Mouse (Mus musculus) thymus, postnatal 36 days (tissue): Measurements from ENCODE around the gene Pcgf5.
A peak's percentile ranks its signal among the peaks of the same experiment; 100 is the strongest.

ENCODE experiments used
- DNase-seq, 2 experiments: peaks; one replicate each; pipeline ENCODE4 v3.0.0; 2022; ENCODE audit warnings: mixed read lengths in 2 of 2

Gene Pcgf5

DNA sequence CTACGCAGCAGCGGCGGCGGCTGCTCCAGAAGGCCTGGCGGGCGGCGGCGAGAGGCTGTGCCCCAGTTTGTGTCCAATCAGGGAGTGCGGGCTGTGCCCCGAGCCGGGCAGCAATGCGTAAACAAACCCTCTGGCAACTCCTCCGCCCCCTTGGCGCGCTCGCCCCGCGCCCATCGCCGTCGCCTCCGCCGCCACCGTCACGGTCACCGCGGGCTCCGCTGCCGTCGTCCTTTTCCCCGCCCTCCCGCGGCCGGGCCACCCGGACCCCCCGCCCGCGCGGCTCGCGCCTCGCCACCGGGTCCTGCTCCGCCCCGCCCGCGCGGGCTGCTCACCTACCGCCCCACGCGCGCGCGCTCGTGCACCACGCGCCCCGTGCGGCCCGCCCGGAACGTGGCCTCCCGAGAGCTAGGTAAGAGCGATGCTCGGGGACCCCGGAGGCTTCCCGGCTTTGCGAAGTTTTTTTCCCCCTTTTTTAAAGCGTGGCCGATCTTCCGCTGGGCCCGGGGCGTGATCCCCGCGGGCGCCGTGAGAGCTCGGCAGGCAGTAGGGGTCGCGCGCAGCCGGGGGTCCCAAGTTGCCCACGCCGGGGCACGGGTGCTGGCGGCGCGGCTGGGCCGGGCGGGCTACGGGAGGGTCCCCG is at the start of gene Pcgf5:
Gene Pcgf5, plus strand, starts transcription at position 149 of the 640 bp plus-strand sequence.
- DNase-seq, result peak; percentile 77 to 81

DNA sequence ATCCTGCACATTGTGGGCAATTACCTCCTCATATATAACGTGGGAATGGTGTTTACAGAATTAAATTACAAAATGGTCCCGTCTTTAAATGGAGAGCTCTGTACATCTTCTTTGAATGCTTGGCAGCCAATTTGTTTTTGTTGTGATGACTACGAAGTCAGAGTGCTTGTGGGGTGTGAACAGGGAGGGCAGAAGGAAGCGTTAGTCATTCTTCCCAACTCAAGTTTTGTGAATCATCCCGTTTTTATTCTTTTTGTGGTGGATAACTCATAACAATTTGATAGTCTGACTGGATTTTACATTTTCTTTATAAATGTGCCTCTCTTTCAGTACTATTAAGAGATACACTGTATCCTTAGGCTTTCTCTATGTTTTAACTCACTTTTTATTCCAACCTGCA is 42.6 kb upstream of the Pcgf5 start:
- DNase-seq, result no peak

DNA sequence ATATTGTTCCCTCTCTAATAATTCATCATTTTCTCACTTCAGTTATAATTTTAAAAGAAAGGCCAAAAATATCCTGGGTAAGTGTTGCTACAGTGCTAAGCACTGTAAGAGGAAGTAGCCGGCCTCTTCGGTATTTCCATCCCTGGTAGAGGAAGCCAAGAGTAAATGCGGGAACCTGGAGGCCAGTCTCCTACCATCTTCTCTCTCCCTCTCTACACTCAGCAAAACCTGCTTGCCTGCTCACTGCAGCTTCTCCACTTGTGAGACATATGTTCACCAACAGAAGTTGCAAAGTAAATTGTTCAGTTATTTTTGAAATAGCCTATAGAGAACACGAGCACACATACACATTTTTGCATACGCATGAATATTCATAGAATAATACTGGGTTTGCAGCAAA is 34.1 kb upstream of the Pcgf5 start:
- no peak for DNase-seq

DNA sequence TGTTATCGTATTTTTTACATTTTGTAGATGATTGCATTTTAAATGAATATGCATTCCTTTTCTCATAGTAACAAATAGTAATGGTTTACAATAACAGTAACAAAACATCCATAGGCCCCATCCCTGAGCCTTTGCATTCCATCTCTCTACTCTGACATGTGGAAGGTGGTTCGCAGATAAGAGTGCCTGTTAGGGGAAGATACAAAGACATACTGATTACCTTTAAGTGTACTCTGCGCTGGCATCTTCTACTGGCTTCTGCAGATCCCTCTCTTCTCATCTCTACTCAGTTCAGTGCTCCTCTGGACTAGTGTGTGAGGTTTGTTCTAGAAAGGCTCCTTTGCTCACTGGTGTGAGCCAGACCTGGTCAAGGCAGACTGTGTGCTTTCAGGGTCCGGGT is 28.4 kb upstream of the Pcgf5 start:
- no peak for DNase-seq

DNA sequence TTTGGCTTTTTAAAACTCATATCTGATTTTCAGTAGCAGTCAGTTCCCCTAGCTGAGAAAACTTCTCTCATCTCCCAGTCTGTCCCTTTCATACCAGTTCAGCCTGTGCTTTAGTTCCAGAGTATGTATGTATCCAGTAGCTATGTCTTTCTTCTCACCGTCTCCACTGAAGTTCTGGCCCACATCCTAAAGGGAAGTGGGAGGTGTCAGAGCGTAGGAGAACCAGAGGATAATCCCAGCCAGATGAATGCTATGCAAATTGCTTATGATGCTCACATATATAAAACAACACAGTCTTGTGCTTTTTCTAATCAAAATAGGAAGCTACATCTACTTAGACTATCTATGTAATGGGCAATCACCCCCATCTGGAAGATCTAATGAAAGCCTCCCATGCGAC is 27.0 kb upstream of the Pcgf5 start:
- no peak for DNase-seq

DNA sequence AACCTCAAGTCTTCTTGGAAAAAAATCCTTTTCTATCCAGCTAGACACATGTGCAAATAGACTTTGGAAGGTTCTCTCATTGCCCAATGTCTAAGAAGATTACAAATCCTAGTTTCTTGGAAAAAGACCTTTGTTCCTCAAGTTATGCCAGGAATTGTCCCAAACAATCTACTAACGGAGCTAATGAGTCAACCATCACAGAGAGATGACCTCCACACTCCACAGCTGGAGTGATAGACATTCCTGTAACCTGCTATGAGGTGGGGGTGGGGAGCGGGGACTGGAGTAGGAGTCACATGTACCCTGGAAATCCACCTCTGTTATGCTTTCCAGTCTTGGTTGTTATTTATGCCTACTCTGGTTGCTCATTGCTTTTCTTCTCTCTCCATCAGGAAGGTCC is 24.8 kb upstream of the Pcgf5 start:
- no peak for DNase-seq

DNA sequence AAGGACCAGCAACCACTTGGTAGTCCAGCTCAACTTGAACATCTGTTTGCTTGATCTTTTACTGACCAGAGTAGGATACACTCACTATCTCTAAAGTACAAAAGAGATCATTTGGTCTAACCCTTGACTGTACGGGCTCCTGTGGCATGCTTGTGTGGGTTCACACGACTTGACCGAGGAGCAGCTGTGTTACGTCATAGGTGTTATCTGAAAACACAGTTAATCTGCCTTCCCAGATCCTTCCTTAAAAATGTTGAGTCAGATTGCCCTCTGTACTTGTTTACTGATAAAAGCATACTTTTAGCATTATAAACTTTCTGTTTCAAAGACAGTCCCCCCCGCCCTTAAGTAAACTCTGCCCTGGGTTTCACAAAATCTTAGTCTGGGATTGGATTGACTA is 19.4 kb upstream of the Pcgf5 start:
- DNase-seq, result no peak

DNA sequence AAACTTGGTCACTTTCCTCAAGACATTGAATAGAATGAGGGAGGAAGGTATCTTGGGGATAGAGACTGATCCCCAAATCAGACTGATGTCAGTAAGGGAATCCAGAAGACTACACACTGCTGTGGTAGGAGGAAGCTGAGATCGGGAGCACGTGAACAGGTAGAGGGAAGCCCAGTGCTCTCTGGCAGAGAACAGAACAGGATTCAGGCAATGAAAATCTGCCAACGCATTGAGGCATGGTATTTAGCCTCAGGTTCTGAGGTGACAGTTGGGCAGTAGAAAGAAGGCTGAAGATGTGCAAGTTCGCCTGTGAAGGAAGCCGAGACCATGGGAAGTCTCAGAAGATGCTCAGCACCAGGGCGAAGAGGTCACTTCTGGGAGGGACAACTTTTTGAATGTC is 733 bp upstream of the Pcgf5 start:
- no peak for DNase-seq

DNA sequence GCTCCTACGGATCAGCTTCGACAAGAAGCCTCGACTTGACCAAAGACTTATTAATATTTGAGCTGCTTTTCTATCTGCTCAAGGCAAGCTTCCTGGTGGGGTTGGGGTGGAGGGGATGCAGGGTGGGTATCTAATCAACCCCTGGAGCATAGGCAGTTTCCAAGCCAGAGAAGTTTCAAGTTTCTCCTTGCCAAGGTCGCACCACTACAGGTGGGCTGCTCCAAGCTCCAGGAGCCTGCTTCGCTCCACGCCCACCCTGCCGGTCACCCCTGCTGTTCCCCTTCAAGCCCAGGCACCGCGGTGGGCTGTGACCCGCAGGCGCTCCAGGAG is 313 bp upstream of the Pcgf5 start:
- DNase-seq, result no peak

DNA sequence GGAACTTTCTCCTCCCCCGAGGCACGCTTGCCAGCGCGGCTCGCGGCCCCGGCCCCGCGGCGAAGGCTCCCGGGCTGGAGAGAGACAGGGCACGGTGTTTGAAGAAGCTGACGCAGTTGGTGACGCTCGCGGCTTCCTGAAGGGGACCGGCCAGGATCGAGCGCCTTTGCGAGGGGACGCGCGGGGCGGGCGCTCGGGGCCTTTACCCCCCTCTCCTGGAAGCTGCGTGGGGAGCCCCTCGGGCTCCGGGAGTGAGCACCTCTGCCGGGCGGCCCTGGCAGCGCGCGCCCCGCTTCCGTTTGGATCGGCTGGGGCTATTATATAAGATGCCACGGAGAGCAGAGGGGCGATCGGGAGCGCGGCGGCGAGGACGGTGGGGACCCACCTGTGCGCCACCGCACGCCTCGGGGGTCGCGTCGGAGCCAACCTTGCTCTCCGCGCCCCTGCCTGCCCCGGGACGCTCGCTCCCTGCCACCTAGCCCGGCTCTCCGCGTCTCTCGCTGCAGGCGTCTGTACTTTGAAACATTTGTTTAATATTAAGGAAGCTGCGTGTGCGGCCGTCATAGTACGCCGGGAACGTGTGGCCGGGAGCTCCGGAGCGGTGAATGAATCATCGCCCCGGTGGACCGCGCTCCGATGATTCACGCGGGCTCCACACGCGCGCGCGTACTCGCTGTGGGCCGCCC is 835 bp downstream of the Pcgf5 start:
- peak; percentile 73 to 78 for DNase-seq

DNA sequence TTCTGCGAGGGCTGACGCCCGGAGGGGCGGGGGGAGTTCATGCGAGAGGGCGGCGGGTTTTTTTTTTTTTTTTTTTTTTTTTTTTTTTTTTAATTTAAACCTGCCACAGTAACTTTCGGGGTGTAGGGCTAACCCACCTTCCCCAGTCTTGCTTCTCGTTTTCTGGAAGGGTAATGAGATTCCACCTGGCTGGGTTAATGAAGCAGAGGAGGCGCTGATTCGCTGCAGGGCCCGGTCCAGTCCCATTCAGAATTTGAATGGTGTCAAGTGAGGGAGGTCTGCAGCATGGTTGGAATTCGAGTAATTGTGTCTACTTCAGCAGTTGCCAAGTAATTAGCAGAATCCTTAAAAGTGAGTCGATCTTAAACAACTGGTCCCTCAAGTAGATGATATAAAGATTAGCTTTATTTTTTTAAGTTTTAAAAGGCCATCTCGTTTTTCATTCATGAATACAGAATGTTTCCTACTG is 1.4 kb downstream of the Pcgf5 start:
- peak in 1 of 2 experiments; percentile 9 for DNase-seq

DNA sequence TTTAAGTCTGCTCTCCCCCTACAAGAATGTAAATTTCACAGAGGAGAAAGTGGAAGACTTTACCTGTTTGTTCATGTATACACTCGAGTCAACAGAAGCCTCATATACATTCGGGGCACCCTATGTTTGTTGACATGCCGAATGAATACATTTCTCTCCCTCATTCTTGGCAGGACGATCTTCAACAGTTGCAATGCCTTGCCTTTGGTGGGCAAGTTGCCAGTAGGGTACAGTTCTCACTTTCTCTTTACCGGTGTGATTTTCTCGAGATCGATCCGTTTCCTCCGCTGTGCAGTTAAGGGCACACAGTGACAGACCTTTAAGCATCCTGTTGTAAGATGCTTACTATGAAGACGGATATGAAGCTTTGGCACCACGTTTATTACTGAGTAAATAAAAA is 2.1 kb downstream of the Pcgf5 start:
- DNase-seq, result no peak

DNA sequence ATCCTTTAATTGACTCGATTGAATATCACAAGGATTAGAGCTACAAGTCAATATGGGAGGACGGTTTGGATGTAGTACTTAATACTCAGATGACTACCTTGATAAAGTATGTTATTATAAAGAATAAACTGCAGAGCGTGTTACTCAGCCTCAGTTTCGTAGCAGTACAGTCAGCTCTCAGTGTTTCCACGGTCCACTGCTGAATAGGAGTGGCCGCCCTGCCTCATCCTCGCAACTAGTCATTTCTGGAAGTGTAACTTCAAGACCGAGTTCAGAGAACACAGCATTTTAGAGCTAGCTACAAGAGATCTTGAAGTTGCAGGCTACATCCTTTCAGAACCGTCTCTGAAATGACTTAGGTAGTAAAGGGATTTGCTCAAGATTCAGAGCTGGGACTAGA is 2.8 kb downstream of the Pcgf5 start:
- no peak for DNase-seq

DNA sequence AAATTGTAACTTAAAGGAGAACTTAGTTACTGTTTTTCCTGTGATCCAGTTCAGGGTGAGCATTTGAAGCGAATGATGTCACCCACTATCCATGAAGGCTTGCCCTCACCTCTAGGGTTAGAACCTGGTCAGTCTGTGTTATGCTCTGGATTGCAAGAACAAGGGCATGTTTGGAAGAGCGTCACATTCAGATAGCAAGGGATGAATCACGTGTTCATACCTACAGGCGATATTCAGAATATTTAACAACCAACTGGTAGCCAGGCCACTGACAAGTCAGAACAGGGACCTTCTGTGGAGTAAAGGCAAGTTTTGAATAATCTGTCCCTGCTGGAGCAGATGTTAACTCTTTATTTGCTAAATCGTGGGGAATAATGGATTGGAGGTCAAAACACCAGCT is 14.4 kb downstream of the Pcgf5 start:
- DNase-seq, result no peak

DNA sequence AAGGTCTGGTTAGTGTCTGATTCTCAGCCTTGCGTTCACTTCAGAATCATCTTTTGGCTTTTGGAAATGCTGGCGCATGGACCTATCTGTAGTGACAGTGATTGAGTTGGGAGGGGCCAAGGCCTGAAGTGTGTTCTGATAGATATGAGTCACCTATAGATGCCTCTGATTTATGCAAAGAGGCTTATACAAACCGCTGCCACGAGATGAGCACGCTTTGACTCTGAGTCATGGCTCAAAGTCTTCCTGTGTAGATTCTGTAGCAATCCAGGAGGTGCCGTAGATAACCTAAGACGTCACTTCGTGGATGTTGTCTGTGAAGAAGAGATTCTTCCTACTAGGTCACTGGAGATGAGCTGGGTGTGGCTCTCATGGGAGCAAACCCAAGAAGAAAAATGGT is 16.6 kb downstream of the Pcgf5 start:
- DNase-seq, result no peak

DNA sequence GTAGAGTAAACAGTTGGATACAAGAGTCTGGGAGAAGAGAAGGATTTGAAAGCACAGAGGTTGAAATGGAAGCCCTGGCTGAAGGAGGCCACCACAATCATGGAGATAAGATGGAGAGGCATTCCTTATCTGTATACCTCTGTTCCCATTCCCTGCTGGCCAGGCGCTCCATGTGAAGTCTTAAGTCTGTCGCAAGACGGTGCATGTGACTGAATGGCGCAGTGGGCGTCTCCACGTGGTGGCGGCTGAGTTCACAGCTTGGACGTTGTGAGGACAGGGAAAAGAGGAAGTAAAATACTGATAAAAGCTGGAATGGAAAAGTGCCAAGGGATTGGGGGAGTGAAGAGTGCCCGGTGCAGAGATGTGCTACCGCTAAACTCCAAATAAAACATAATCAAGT is 23.4 kb downstream of the Pcgf5 start:
- DNase-seq, result no peak

DNA sequence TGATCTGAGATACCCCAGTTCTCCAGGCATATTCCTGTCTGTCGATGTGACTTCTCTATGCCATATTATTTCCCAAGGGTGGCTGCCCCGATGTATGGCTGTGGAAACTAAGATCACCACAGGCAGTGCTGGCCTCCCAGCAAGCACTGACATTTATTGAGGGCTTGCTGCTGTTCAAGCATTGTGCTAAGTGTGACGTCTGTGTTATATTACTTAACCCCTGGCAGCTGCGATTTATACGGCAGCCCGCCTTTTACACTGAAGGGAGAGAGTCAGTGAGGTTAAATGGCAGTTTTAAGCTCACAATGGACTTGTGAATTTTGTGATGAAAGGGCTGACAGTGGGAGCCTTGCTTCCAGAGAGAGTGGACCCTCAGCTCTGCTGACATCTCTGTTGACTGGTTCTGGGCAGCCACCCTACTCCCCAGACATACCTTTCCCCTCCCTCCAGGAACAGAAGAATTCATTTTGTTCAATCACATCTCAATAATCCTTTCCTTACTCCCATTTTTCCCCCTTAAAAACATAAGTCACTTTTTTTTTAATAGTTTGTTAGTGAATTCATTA is 25.0 kb downstream of the Pcgf5 start:
- DNase-seq, result no peak

DNA sequence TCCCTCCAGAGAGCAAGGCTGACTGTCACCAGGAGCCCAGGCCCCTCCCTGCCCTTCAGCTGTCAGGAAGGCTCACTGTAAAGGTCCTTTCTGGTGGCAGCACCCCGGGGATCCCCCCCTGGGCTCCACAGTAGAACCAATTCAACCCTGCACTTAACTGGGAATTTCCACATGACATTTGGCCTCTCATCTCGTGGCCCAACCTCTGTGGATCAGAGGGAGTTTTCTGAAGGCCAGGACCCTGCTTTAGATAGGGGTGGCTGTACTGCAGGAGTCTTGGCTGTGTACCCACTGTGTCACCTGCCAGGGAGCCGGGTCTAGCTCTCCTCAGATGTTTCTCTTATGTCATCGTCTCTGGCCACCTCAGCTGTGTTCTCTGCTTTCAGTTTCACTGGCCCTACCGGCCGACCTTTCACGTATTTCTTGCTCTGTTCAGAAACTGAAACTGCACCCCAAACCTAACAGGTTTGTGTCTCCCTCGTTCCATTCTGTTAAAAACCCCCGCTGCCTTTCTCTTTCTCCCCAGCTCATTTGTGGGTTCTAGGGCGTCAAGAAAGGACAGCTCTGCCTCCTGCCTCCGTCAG is 27.2 kb downstream of the Pcgf5 start:
- DNase-seq, result peak; percentile 37 to 39

DNA sequence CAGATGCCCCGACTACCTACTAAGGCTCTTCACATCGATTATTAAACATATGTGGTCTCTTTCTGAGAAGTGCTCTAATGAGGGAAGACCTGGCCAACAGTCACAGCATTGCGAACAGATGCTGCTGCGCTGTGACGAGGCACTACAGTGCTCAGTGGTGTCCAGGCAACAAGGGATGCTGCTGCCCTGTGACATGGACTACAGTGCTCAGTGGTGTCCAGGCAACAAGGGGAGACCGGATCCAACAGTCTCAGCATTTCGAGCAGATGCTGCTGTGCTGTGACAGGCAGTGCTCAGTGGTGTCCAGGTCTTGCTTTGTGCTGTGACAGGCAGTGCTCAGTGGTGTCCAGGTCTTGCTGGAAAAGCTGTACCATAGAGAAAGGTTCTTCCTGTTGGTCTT is 29.6 kb downstream of the Pcgf5 start:
- no peak for DNase-seq

DNA sequence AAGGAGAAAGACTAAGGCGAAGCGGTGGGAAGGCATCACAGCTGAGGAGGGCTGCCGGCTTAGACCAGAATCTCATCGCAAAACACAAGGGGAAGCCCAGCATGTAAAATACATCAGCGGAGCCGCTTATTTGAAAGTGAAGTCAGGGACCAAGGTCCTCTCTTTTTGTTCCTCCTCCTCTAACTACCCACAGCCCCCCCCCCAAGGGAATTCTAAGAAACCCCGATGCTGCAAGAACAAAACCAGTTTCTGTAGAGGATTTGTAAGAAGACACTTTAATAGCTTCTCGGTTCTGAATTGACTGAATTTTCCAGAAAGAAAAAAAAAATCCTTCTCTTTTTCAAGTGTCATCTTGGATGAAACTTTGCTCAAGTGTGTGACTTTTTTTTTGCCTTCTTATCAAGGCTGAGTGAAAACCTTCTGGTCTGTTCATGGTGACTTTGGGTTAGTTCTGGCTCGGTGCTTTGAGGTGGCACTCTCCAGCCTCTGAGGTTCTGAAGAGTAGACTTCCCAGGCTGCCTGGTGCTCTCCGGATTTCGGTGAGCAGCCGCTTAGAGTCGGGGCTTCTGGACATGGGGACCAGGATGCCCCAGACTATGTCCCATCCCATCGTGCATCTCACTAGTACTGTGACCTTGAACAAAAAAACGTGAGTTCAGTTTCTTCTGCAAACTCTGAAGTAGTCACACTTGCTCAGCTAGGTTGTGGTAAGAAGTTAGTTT is 30.6 kb downstream of the Pcgf5 start:
- DNase-seq, result no peak

DNA sequence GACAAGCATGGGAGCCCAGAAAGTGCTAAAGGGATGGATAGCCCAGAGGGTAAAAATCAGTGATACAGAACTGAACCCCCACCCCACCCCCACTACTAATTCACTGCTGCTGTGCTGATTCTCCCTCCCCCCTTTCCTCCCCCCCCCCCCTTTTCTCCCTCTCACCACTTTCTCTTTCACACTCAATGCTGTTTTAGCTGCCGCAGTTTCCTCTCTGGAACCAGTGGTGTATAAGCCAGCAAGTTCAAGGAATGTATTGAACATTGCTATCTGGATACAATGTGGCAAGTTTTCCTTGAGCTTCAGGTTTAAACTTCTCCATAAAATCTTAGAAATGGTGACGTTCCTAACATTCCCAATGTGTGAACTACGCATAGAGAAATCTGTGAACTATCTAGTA is 34.8 kb downstream of the Pcgf5 start:
- no peak for DNase-seq

DNA sequence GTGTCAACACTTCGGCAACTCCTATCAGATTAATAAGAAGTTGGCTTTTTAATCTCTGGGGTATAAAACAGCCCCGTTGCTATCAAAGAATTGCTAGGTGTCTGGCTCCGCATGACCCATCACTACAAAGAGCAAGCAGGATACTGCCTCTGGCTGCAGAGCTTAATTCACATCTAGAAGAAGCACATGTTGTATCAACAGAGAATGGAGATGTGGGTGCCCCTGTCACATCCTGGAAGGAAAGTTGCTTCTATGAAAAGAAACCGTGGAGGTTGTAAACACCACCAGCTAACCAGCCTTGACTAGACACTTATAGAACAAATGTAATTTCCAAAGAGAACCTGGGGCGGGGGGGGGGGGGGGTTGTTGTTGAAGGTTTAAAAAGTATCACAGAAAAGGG is 35.9 kb downstream of the Pcgf5 start:
- DNase-seq, result no peak

DNA sequence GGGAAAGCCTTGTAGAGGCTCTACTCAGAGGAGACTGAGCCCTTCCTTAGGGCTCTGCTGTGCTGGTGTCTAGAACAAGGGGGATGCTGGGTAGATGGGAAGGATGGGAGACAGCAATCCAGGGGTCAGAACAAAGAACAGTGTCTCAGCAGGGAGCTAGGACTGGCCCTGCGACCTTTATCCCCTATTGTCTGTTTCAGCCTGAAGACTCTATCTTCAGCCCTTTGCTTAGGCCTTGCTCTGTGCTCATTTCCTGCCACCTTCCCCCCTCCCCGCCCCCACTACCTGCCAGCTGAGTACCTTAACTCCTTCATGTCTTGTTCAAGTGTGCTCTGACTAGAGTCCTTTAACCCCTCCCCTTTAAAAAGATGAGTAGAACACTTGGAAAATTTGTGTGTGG is 36.3 kb downstream of the Pcgf5 start:
- peak; percentile 50 for DNase-seq

DNA sequence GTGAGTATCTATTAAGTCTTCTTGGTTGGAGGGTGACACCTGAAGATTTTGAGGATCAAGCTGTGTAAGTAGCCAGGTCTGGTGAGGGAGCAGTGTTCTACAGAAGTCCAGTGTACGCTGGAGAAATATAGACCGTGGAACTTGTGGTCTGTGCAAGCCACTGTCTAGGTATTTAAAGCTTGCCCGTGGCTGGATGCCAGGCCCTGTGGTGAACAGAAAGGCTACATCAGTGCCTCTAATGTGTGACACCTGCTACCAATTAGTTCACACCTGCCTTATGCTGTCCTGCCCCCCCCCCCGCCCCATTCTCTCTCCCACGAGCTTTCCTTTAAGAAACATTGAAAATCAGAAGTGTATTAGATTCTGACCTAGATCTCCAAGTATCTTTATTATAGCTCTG is 40.4 kb downstream of the Pcgf5 start:
- DNase-seq, result no peak
